Mouse (Mus musculus) CD8-positive naive resting alpha-beta T cell, adult 57 days (primary cell): ENCODE measurements around the gene Hmg20a. TPM values are rescaled to one million over a fixed set of nuclear protein-coding genes. Genes with fewer than 3 reads are reported as not detected.

Experiments
- total RNA-seq: library from RNA; stranded (reverse); gene quantifications from one replicate; pipeline ENCODE4 v1.2.4, GENCODE M21; 2023

Gene Hmg20a
- total RNA-seq: 66.0 TPM

GRCm38 (mm10) chr9:56417948-56418737, at the start of gene Hmg20a, which contains the start of gene Peak1:
TSS of gene Hmg20a (plus strand) at chr9:56418609.
TSS of gene Peak1 (minus strand) at chr9:56418067.

Other genes with a start within 250 kb of the Hmg20a start
- gene Peak1, start 542 bp upstream of the Hmg20a start, total RNA-seq: 38.2 TPM